Mouse (Mus musculus): ENCODE data around the gene AI837181. TPM values are rescaled to one million over a fixed set of nuclear protein-coding genes. Genes with fewer than 3 reads are reported as not detected.

The AI837181 gene
- polyA plus RNA-seq, 1 experiment from 2014 or later = 67.9 TPM

DNA sequence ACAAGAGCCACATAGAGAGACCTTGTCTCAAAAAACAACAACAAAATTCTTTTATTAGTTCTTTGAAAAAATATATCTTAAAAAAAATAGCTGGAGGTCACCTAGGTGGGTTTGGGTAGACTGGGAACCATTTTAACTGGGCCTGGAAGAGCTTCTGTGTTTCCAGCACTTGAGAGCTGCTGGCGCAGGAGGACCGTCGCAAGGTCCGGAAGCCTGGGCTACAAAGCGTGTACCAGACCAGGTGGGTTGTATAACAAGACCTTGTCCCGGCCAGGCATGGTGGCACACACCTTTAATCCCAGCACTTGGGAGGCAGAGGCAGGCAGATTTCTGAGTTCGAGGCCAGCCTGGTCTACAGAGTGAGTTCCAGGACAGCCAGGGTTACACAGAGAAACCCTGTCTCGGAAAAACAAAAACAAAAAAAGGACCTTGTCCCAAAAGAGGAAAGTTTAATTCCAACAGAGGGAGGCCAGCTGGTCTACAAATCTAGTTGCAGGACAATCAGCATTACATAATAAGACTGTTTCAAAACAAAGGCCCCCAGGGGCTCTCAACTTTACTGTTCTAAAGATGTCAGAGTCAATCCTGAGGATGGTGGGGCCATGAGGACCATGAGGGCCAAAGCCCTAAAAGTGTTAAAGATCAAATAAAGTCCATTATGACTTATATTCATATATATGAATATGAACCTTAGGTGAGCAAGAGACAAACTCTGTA is 6.0 kb upstream of the AI837181 start:
- Histone ChIP-seq H3K36me3 (peaks cover 42% of the 10 kb centered on the region), H3K27me3 (no peaks in the 10 kb centered on the region), H3K27ac (no peak overlapping the region), H3K4me1 (peaks cover 12% of the 10 kb centered on the region), H3K9me3 (no peaks in the 10 kb centered on the region), H3K4me2 (replicated peaks) (no peak overlapping the region), H3K4me3 (no peak overlapping the region), H3K9ac (no peak overlapping the region)
- ATAC-seq (ENCODE audit: insufficient number of reproducible peaks, insufficient read depth, low FRiP score, low TSS enrichment) = no peak
- 92% methylated on average over 8 of the region's 8 CpGs for WGBS

DNA sequence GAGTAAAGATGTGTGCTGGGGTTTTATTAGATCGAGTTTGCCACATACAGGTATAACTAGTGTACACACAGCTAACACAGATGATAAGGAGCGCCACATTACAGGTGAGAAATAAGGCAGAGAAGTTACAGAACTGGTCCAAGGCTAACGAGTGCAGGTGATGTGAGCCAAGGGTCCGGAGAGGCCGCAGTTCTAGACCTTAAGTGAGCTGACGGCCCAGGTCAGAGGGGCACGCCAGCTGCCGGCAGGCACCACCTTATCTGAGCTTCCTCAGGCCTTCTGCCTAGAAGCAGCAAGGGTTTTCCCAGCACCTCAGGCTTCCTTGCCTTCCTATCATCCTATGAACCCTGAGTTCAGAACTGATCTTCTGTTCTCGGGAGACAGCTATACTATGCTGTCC is 5.3 kb upstream of the AI837181 start:
- peaks cover 13% of the 10 kb centered on the region for H3K4me1 ChIP-seq
- peaks cover 42% of the 10 kb centered on the region for H3K36me3 ChIP-seq
- 90% methylated on average over 9 of the region's 9 CpGs for WGBS
- no peaks in the 10 kb centered on the region for H3K27me3 ChIP-seq
- no peak overlapping the region for H3K9ac ChIP-seq
- no peak for ATAC-seq (ENCODE audit: insufficient number of reproducible peaks, insufficient read depth, low FRiP score, low TSS enrichment)
- no peak overlapping the region for H3K4me2 ChIP-seq (replicated peaks)
- no peak overlapping the region for H3K27ac ChIP-seq
- no peak overlapping the region for H3K4me3 ChIP-seq
- H3K9me3 ChIP-seq = no peaks in the 10 kb centered on the region

DNA sequence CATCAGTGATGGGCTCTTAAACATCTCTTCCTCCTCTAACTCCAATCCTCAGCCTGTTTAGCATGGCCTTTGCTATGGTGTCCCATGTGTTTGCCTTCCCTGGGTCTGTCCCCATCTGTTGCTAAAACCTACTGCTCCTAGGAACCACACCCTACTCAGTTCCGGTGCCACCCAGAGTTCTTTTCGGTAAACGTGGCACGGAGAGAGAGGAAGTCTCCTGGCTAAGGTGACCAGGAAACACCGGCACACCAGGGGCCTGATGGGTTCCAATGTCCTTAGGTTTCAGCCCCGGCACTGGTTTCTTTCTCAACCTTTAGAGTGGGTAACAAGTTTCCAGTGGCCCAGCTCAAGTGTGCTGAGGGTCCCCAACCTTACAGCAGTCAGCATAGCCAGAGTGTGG is 4.4 kb upstream of the AI837181 start:
- Histone ChIP-seq H3K36me3 (peaks cover 42% of the 10 kb centered on the region), H3K27ac (no peak overlapping the region), H3K4me1 (peaks cover 13% of the 10 kb centered on the region), H3K9me3 (no peaks in the 10 kb centered on the region), H3K27me3 (no peaks in the 10 kb centered on the region), H3K4me3 (no peak overlapping the region), H3K4me2 (replicated peaks) (no peak overlapping the region), H3K9ac (no peak overlapping the region)
- 93% methylated on average over 6 of the region's 6 CpGs for WGBS
- no peak for ATAC-seq (ENCODE audit: insufficient number of reproducible peaks, insufficient read depth, low FRiP score, low TSS enrichment)

DNA sequence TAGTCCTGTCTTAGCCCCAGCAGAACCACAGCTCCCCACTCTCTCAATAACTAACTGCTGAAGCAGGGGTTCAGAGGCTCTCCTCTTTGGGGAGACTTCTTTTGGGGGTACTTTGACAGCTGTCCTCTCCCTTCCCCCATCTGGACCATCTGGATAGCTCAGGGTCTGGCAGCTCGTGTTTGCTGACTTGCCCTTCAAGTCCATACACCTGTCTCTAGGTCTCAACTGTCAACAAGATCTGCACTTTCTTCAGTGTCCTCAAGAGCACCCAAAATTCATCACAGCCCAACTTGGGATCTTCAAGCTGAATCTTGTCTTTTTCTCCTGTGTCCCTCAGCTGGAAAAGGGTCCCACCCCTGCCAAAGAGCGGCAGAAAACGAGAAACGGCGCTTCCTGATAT is 3.2 kb upstream of the AI837181 start:
- WGBS = 82% methylated on average over 5 of the region's 5 CpGs
- Histone ChIP-seq H3K9me3 (no peaks in the 10 kb centered on the region), H3K27me3 (no peaks in the 10 kb centered on the region), H3K27ac (no peak overlapping the region), H3K4me3 (no peak overlapping the region), H3K9ac (no peak overlapping the region), H3K36me3 (peaks cover 51% of the 10 kb centered on the region), H3K4me1 (peaks cover 25% of the 10 kb centered on the region), H3K4me2 (replicated peaks) (no peak overlapping the region)
- ATAC-seq (ENCODE audit: insufficient number of reproducible peaks, insufficient read depth, low FRiP score, low TSS enrichment) = no peak

DNA sequence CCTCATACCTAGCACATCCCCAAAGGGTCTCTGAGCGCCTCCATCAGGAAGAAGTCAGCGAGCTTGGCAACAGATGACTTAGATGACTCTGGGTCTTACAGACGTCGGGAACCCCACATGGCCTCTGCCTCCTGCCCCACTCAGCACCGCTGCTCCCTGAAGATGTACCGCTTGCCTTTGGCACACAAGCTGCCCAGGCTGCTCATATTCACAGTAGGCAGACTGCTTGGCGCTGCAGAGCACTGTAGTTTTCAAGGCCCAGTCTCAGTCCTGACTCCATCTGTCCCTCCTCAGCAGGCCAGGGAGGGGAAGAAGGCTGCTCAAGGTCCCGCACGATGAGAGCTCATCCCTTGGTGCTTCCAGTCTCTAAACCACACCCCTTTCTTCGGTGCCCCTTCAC is 2.7 kb upstream of the AI837181 start:
- Histone ChIP-seq H3K9me3 (no peaks in the 10 kb centered on the region), H3K27me3 (no peaks in the 10 kb centered on the region), H3K36me3 (peaks cover 56% of the 10 kb centered on the region), H3K9ac (no peak overlapping the region; the same call in 1 of the 2 replicates), H3K4me2 (replicated peaks) (no peak overlapping the region), H3K4me1 (peaks cover 28% of the 10 kb centered on the region), H3K27ac (no peak overlapping the region), H3K4me3 (no peak overlapping the region)
- ATAC-seq (ENCODE audit: insufficient number of reproducible peaks, insufficient read depth, low FRiP score, low TSS enrichment) = no peak
- WGBS = 88% methylated on average over 10 of the region's 10 CpGs

DNA sequence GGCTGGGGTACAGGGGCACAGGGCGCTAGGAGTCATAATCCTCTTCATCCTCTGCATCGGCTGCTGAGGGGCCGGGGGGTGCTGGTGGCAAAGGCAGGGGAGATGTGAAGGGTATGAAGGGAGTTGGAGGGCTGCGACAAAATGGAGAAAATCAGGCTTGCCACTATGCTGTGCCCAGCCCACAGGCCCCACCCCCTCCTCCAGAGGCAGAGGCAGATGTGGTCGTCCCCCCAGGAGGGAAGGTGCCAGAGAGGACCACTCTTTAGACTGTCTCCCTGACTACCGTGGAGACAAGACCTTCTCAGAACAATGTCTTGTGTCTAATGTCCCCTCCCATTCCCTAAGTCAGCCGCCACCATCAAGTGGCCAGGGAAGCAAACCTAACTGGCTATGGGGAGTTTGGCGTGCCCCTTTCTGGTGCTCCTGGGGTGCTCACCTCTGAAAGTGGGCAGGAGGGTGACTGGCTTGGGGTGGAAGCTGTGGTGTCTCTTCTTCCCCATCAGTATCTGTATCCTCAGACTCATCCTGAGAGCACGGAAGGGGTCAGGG is 2.0 kb upstream of the AI837181 start:
- Histone ChIP-seq H3K4me1 (peaks cover 28% of the 10 kb centered on the region), H3K4me3 (peak overlapping the region; percentile 80), H3K9ac (peak overlapping the region; percentile 81; the same call in 1 of the 2 replicates), H3K27me3 (no peaks in the 10 kb centered on the region), H3K36me3 (peaks cover 61% of the 10 kb centered on the region), H3K9me3 (no peaks in the 10 kb centered on the region), H3K4me2 (replicated peaks) (peak overlapping the region; percentile 88), H3K27ac (no peak overlapping the region)
- ATAC-seq (ENCODE audit: insufficient number of reproducible peaks, insufficient read depth, low FRiP score, low TSS enrichment) = no peak
- WGBS = 84% methylated on average over 9 of the region's 9 CpGs

DNA sequence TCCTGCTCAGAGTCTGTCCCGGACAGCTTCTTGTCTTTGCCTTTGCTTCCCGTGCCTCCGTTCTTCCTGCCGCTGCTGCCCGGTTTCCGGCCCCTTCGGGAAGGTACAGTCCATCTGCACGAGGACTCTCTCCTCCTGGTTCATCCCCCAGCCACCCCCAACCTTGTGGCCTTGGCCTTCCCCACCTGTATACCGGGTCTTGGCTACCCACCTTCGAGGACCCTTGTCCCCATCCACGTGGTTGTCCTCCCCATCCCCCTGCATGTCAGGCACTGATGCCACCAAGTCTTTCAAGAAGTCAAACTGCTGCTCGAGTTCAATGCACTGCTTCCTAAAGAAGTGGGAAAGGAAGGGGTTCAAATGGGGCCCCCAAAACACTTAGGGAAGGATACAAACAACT is 1.4 kb upstream of the AI837181 start:
- H3K4me1 ChIP-seq = peaks cover 28% of the 10 kb centered on the region
- H3K36me3 ChIP-seq = peaks cover 59% of the 10 kb centered on the region
- H3K9ac ChIP-seq = peak overlapping the region; percentile 81
- WGBS = 65% methylated on average over 12 of the region's 12 CpGs
- H3K27ac ChIP-seq = peak overlapping the region; percentile 89; the same call in 1 of the 2 replicates
- ATAC-seq (ENCODE audit: insufficient number of reproducible peaks, insufficient read depth, low FRiP score, low TSS enrichment) = no peak
- peak overlapping the region; percentile 80 for H3K4me3 ChIP-seq
- no peaks in the 10 kb centered on the region for H3K9me3 ChIP-seq
- peak overlapping the region; percentile 88 for H3K4me2 ChIP-seq (replicated peaks)
- no peaks in the 10 kb centered on the region for H3K27me3 ChIP-seq

DNA sequence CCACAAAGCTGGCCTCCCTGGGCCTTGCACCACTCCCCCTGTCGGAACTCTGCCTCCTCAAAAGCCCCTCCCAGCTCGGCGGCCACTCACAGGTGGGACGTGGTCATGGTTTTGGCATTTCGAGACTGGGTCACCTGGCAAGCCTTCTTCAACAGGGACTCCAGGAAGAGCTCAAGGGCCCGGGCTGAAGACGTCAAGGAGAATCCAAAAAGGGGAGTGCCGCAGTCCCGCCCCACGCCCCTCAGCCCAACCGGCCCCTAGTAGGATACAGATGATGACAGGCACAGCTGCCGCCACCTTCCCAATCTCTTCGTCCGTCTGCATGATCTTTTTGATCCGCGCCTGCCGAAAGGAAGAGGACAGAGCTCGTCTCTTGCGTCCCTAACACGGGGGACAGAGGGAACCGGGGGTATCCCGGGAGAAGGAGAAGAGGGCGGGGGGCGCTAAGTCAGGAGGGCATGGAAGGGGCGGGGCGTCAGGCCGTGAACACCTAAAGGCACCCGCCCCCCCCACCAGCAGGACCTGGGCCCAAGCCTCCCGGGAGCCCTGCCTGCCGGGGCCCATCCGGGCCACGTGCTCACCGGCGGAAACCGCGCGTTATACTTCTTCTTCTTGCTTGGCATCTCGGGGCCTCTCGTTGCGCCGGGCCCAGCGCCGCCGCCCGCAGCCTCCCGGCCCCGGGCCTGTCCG is 707 bp upstream of the AI837181 start:
- H3K36me3 ChIP-seq = peaks cover 56% of the 10 kb centered on the region
- no peaks in the 10 kb centered on the region for H3K27me3 ChIP-seq
- peak overlapping the region; percentile 81 for H3K9ac ChIP-seq
- no peaks in the 10 kb centered on the region for H3K9me3 ChIP-seq
- H3K4me1 ChIP-seq = peaks cover 28% of the 10 kb centered on the region
- peak overlapping the region; percentile 80 for H3K4me3 ChIP-seq
- peak overlapping the region; percentile 88 for H3K4me2 ChIP-seq (replicated peaks)
- WGBS = 1% methylated on average over 36 of the region's 48 CpGs
- peak; percentile 20; the same call in 1 of the 2 replicates for ATAC-seq (ENCODE audit: insufficient number of reproducible peaks, insufficient read depth, low FRiP score, low TSS enrichment)
- peak overlapping the region; percentile 89 for H3K27ac ChIP-seq

DNA sequence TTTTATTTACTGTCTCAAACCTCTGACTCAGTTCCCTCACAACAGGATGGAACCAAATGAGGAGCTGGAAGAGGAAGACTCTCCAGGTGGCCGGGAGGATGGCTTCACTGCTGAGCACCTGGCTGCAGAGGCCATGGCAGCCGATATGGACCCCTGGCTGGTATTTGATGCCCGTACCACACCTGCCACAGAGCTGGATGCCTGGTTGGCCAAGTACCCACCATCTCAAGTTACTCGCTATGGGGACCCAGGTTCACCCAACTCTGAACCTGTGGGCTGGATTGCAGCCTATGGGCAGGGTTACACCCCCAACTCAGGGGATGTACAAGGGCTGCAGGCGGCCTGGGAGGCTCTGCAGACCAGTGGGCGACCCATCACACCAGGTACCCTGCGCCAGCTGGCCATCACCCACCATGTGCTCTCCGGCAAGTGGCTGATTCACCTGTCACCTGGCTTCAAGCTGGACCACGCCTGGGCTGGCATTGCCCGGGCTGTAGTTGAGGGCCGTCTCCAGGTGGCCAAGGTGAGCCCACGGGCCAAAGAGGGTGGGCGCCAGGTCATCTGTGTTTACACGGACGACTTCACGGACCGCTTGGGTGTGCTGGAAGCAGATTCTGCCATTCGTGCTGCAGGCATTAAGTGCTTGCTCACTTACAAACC is 1.1 kb downstream of the AI837181 start:
- no peak for ATAC-seq (ENCODE audit: insufficient number of reproducible peaks, insufficient read depth, low FRiP score, low TSS enrichment)
- H3K36me3 ChIP-seq = peaks cover 41% of the 10 kb centered on the region
- no peaks in the 10 kb centered on the region for H3K27me3 ChIP-seq
- peak overlapping the region; percentile 88 for H3K4me2 ChIP-seq (replicated peaks)
- H3K4me1 ChIP-seq = peaks cover 28% of the 10 kb centered on the region
- no peaks in the 10 kb centered on the region for H3K9me3 ChIP-seq
- 89% methylated on average over 18 of the region's 18 CpGs for WGBS
- peak overlapping the region; percentile 74 for H3K27ac ChIP-seq
- peak overlapping the region; percentile 80 for H3K4me3 ChIP-seq
- H3K9ac ChIP-seq = peak overlapping the region; percentile 81

DNA sequence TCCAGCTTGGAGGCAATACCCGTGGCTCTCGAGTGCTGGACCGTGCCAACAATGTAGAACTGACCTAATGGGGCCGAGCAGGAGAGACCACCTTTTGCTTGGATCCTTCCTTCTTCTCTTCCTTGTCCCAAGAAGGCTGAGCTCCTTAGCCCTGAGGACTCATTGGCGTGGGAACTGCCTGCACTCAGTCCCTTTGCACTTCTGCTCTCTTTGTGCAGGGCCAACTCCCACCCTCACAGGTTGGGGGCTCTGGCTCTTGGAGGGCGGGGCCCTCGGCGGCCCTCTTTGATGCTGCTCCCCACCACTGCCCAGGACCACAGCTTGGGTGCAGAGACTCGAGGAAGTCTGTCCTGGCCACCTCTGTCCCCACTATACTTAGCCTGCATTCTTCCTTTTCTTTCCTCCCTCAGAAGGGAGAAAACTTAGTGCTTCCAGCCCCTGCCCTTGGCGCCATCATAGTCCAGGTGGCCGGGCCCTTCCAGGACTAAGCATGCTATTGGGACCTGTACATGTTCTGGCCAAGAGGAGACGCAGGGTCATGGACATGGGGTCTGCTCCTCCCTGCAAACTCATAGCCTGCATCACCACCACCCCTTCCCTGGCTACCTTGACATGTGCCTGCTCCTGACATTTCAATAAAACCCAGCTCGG is 1.8 kb downstream of the AI837181 start:
- ATAC-seq (ENCODE audit: insufficient number of reproducible peaks, insufficient read depth, low FRiP score, low TSS enrichment) = no peak
- WGBS = 93% methylated on average over 13 of the region's 13 CpGs
- Histone ChIP-seq H3K4me2 (replicated peaks) (peak overlapping the region; percentile 88), H3K4me3 (0 out of 2 replicates have a peak overlapping the region, but pooled peaks have one; percentile 80), H3K4me1 (peaks cover 28% of the 10 kb centered on the region), H3K27ac (no peak overlapping the region), H3K27me3 (no peaks in the 10 kb centered on the region), H3K36me3 (peaks cover 34% of the 10 kb centered on the region), H3K9me3 (no peaks in the 10 kb centered on the region), H3K9ac (peak overlapping the region; percentile 81; the same call in 1 of the 2 replicates)

DNA sequence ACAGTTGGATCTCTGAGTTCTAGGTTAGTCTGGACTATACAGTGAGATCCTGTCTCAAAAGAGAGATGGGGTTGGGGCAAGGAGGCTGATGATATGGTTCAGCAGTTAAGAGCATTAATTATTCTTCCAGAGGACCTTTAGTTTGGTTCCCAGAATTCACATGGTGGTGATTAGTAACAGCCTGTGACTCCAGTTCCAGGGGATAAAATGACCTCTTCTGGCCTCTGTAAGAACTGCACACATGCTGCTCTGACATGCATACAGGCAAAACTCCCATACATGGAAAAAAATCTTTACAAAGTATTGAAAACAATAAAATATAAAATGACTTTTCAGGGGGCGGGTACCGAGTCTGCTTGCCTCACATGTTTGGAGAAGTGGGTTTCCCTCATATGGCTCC is 3.1 kb downstream of the AI837181 start:
- Histone ChIP-seq H3K4me3 (no peak overlapping the region), H3K27me3 (no peaks in the 10 kb centered on the region), H3K4me1 (peaks cover 32% of the 10 kb centered on the region), H3K36me3 (peaks cover 21% of the 10 kb centered on the region), H3K27ac (no peak overlapping the region), H3K9ac (no peak overlapping the region), H3K4me2 (replicated peaks) (no peak overlapping the region), H3K9me3 (no peaks in the 10 kb centered on the region)
- WGBS = 94% methylated on average over 2 of the region's 2 CpGs
- no peak for ATAC-seq (ENCODE audit: insufficient number of reproducible peaks, insufficient read depth, low FRiP score, low TSS enrichment)
